Mouse (Mus musculus): ENCODE data around the gene Sgms2.

GRCm38 (mm10) chr3:131345903-131346302, 145.3 kb downstream of the Sgms2 start:
- no peak for TF ChIP-seq CTCF (IDR thresholded peaks at IDR 0.05; ENCODE audit: borderline replicate concordance, control insufficient read depth, extremely low read depth, insufficient read depth, low read length, poor library complexity)
- TF ChIP-seq POLR2A (IDR thresholded peaks at IDR 0.05; ENCODE audit: control insufficient read depth, extremely low read depth, insufficient read depth, low read length, poor library complexity), result no peak
